Mouse (Mus musculus): ENCODE measurements around the gene 1600002K03Rik.

- TF ChIP-seq CTCF (IDR thresholded peaks at IDR 0.05; ENCODE audit: control insufficient read depth, insufficient read depth, low read length), result no peak
- TF ChIP-seq POLR2A (IDR thresholded peaks at IDR 0.05; ENCODE audit: borderline replicate concordance, control insufficient read depth, low read depth, low read length), result no peak
These were observed 26.8 kb upstream of the 1600002K03Rik start for GRCm38 (mm10) chr10:80145896-80146295.
